Mouse (Mus musculus): Measurements from ENCODE around the gene Spata21. TPM values are rescaled to one million over a fixed set of nuclear protein-coding genes. Genes with fewer than 3 reads are reported as not detected.
"Not testable (repeated sequence)": the region's sequence is repeated elsewhere in the genome, so short reads cannot be mapped to it uniquely, and the experiment has no call there.

Gene Spata21
- polyA plus RNA-seq, 1 experiment from 2014 or later: 0.53 TPM

DNA sequence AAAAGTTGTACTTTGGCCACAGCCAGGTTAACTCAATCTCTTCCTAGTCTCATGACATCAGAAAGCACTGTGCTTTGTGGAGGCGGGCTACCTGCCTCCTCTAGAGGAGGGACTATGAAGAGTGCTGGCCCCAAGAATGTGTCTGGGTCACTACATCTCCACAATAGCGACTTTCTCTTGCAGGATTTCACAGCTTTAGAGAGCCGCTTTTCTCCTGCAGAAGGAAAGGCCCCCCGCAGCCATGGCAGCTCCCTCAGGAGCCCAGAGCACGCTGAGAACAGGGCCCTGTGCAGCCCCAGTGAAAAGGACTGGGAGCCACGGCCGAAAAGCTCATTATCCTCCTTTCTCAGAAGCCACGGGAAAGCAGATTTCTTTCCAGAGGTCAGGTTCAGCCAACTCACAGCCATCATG, 45.9 kb downstream of the Spata21 start:
- Histone ChIP-seq H3K27me3 (no peaks in the 10 kb centered on the region), H3K36me3 (no peaks in the 10 kb centered on the region), H3K9ac (replicated peaks) (no peak overlapping the region), H3K4me1 (peaks cover 74% of the 10 kb centered on the region), H3K9me3 (no peaks in the 10 kb centered on the region), H3K4me3 (no peak overlapping the region), H3K4me2 (replicated peaks) (no peak overlapping the region), H3K27ac (replicated peaks) (peak overlapping the region; percentile 44)
- no peak for ATAC-seq (replicated peaks)
- WGBS: 9% methylated on average over 8 of the region's 8 CpGs

DNA sequence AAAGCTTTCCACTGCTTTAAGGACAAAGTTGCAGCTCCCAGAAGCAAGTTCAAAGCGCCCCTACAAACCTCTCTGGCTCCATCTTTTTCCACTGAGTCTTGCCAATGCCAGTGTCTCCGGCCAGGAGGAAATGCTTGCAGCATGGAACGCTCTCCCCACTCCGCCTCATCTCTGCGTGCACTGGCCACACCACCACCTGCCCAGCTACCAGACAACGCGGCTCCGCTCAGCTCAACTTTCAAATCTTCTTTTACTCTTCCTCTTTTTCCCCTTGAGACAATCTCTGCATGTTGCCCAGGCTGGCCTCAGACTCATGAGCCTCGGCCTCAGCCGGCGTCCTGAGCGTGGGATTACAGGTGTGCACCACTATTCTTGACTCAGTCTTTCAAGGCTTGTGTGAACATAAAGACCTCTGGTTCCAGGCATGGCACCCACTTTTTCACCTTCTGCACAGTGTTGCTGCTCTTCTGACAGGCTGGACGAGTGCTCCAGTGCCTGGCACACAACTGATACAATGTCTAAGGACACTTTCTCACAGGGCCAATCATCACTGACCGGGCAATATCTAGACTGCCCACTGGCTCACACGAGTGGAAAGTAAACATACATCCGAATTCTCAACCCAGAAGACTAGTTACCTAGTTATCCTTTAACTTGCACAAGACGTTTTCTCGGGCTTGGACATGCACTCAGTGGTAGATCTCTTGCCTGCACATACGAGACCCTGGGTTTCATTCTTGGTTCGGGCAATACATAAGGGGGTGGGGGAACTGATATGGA, 46.8 kb downstream of the Spata21 start:
- 62% methylated on average over 20 of the region's 20 CpGs for WGBS
- H3K4me1 ChIP-seq: peaks cover 74% of the 10 kb centered on the region
- no peaks in the 10 kb centered on the region for H3K9me3 ChIP-seq
- ATAC-seq (replicated peaks): no peak
- H3K27me3 ChIP-seq: no peaks in the 10 kb centered on the region
- H3K4me2 ChIP-seq (replicated peaks): no peak overlapping the region
- no peak overlapping the region for H3K4me3 ChIP-seq
- no peak overlapping the region for H3K9ac ChIP-seq (replicated peaks)
- peak overlapping the region; percentile 44; the same call in 1 of the 2 replicates for H3K27ac ChIP-seq (replicated peaks)
- no peaks in the 10 kb centered on the region for H3K36me3 ChIP-seq

DNA sequence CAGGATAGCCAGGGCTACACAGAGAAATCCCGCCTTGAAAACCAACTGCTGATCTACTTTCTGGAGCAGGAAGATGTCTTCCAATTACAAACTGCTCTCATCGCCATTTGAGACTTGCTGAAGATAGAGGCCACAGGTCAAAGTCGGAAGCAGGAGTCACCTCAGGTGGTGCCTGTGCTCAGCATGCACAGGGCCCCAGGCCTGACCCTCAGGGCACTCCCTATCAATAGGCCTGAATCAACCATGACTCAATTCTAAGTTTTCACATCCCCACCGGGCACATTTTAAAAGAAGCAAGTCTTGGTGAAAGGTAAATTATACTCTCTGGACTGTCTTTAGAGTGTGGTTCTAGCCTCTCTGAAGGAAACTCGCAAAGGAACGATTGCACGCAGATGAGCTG, 48.0 kb downstream of the Spata21 start:
- ATAC-seq (replicated peaks): no peak
- Histone ChIP-seq H3K27me3 (no peaks in the 10 kb centered on the region), H3K9ac (replicated peaks) (no peak overlapping the region), H3K27ac (replicated peaks) (no peak overlapping the region), H3K4me1 (peaks cover 65% of the 10 kb centered on the region), H3K36me3 (no peaks in the 10 kb centered on the region), H3K4me2 (replicated peaks) (no peak overlapping the region), H3K4me3 (no peak overlapping the region), H3K9me3 (no peaks in the 10 kb centered on the region)
- 80% methylated on average over 7 of the region's 7 CpGs for WGBS

DNA sequence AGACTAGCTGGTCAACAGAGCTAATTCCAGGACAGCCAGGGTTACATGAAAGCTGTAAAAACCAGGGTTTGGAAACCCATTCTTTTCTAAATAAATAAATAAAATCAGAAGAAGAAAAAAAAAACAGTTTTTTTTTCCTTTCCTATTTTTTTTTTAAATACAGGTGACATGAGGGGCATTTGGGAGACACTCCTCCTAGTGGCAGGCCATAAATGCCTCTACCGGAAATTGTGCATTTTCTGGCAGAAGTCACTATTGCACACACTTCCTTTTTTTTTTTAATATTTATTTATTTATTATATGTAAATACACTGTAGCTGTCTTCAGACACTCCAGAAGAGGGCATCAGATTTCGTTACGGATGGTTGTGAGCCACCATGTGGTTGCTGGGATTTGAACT, 49.6 kb downstream of the Spata21 start:
- 77% methylated on average over 3 of the region's 3 CpGs for WGBS
- ATAC-seq (replicated peaks); H3K9me3 ChIP-seq; H3K27ac ChIP-seq (replicated peaks); H3K27me3 ChIP-seq; H3K9ac ChIP-seq (replicated peaks); H3K36me3 ChIP-seq; H3K4me3 ChIP-seq; H3K4me2 ChIP-seq (replicated peaks): not testable (repeated sequence)
- H3K4me1 ChIP-seq: peaks cover 51% of the 10 kb centered on the region

DNA sequence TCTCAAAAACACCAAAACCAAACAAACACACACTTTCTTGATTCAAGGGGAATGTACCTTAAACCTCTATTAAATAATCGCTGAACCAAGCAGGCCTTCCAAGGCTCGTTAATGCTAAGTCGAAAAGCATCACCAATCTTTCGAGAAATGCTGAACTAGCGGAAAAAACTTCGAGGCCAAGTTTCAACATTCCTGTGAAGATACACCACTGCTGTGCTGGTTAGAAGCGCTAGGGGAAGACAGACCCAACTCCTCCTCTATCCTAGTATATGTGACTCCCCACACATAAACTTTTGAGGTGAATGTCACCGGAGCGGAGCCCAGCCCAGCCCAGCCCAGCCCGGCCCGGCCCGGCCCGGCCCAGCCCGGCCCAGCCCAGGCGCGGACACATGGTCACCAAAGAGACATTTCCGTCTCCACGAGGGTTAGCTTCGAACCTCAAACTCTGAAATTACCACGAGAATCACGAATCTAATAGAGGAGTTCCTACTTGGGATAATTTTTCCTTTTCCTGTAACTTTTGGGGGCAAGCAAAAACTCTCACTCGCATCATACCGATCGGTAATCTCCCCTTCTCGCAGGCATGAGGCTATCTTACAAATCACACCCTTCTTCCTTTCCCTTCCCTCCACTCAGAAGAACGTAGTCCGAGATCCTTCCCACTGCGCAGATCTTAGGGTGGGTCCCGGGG, 50.4 kb downstream of the Spata21 start:
- H3K9me3 ChIP-seq: no peaks in the 10 kb centered on the region
- no peak for ATAC-seq (replicated peaks)
- no peaks in the 10 kb centered on the region for H3K36me3 ChIP-seq
- peak overlapping the region; percentile 89 for H3K9ac ChIP-seq (replicated peaks)
- 0 out of 2 replicates have a peak, but pooled peaks cover 3% of the 10 kb centered on the region for H3K27me3 ChIP-seq
- peak overlapping the region; percentile 88 for H3K4me3 ChIP-seq
- H3K4me1 ChIP-seq: peaks cover 46% of the 10 kb centered on the region
- peak overlapping the region; percentile 79 for H3K4me2 ChIP-seq (replicated peaks)
- 2% methylated on average over 29 of the region's 29 CpGs for WGBS
- peak overlapping the region; percentile 97 for H3K27ac ChIP-seq (replicated peaks)

DNA sequence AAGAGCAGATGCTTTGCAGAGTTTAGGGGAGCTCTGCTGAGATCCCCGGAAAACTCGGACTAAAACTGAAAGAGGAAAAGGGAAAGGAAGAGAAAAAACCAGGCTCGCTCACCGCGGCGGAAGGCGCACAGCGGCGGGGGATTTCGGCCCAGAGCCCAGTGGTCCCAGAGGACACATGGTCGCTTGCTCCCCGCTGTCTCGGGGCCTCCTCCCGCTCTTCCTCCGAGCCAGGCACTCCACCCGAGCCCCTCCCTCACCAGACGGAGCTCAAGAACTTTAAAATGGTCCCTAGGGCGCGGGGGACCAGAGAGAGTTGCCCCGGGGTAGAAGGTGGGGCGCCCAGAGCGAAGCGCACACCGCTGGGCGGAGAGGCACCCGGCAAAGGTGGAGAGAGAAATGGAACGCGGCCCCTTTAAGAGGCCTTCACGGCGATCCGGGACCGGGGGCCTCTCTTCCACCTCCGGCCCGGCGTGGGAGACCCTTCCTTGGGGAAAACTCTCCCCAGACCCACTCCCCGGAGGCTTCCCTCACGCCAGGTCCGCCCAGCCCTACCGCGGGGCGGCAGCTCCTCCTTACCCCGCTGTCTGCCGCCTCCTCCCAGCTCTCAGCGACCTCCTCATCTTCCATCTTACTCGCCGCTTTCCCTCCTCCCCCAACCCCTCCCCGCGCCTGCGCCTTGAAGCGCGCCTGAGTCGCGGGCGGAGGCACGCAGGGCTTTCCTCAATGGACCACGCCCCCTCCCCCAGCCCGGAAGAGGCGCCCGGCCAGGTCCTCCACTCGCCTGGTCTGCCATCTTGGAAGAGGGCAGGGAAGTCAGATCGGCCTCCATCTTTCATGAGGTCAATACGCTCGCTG, 51.2 kb downstream of the Spata21 start, which contains the start of gene Szrd1:
Gene Szrd1, minus strand, starts transcription at position 660 of the 855 bp plus-strand sequence.
- Histone ChIP-seq H3K27ac (replicated peaks) (peak within 1 kb of the TSS; percentile 97), H3K4me1 (peaks cover 41% of the 10 kb centered on the region), H3K4me3 (peak within 1 kb of the TSS; percentile 88), H3K9ac (replicated peaks) (peak within 1 kb of the TSS; percentile 89), H3K4me2 (replicated peaks) (peak within 1 kb of the TSS; percentile 79), H3K27me3 (0 out of 2 replicates have a peak, but pooled peaks cover 3% of the 10 kb centered on the region), H3K9me3 (no peaks in the 10 kb centered on the region), H3K36me3 (no peaks in the 10 kb centered on the region)
- under 1% methylated on average over 62 of the region's 63 CpGs for WGBS
- ATAC-seq (replicated peaks): peak; percentile 94

DNA sequence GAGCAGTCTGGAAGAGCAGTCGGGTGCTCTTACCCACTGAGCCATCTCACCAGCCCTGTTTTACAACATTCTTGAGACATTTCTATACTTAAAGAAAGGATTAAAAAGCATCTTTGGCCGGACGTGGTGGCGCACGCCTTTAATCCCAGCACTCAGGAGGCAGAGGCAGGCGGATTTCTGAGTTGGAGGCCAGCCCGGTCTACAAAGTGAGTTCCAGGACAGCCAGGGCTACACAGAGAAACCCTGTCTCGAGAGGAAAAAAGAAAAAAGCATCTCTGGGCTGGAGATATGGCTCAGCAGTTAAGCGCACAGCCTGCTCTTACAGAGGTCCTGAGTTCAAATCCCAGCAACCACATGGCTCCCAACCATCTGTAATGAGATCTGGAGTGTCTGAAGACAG, 52.2 kb downstream of the Spata21 start:
- H3K4me3 ChIP-seq; H3K9me3 ChIP-seq; ATAC-seq (replicated peaks); H3K36me3 ChIP-seq; H3K4me2 ChIP-seq (replicated peaks); H3K9ac ChIP-seq (replicated peaks); H3K27me3 ChIP-seq; H3K27ac ChIP-seq (replicated peaks): not testable (repeated sequence)
- 87% methylated on average over 9 of the region's 9 CpGs for WGBS
- peaks cover 31% of the 10 kb centered on the region for H3K4me1 ChIP-seq

DNA sequence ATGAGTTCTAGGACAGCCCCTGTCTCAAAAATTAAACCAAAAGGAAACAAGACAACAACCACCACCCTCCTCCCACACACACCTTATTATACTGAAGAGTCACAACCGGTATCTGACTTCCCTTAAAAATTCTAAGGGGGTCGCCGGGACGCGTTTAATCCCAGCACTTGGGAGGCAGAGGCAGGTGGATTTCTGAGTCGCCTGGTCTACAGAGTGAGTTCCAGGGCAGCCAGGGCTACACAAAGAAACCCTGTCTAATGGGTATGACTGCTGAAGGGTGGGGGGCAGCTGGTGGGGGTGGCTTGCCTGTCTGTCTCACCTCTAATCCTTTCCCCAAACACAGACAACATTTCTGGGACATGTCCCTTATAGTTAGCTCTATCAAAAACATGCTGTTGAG, 52.8 kb downstream of the Spata21 start:
- Histone ChIP-seq H3K36me3 (no peaks in the 10 kb centered on the region), H3K9me3 (no peaks in the 10 kb centered on the region), H3K27ac (replicated peaks) (no peak overlapping the region), H3K4me2 (replicated peaks) (no peak overlapping the region), H3K4me1 (peaks cover 27% of the 10 kb centered on the region), H3K9ac (replicated peaks) (no peak overlapping the region), H3K4me3 (no peak overlapping the region), H3K27me3 (0 out of 2 replicates have a peak, but pooled peaks cover 3% of the 10 kb centered on the region)
- WGBS: 92% methylated on average over 6 of the region's 6 CpGs
- ATAC-seq (replicated peaks): no peak

DNA sequence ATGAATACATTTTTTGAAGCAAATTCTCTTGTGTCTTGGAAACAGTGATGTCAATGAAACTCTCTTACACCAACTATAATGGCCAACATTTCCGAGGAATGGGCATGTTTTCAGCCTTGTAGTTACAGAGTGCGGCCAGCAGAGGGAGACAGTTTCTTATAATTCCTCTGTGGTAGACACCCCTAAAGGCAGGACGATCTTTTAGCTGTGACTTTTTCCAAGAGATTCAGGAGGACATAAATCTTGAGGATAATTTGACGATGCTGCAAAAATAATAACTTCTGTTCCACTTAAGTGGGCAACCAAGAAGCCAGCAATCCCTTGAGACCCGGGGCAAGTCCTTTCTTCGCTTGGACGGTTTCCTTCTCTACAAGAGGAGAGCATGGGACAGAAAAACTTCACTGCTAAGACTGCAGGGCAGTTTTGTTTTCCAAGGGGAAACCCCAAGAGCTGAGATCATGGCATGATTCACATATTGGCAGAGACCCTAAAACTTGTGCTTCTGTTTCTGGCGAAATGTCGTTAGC, 54.2 kb downstream of the Spata21 start:
- H3K9ac ChIP-seq (replicated peaks): no peak overlapping the region
- H3K9me3 ChIP-seq: no peaks in the 10 kb centered on the region
- ATAC-seq (replicated peaks): no peak
- H3K36me3 ChIP-seq: no peaks in the 10 kb centered on the region
- H3K4me1 ChIP-seq: peaks cover 21% of the 10 kb centered on the region
- H3K27ac ChIP-seq (replicated peaks): no peak overlapping the region
- 0 out of 2 replicates have a peak, but pooled peaks cover 3% of the 10 kb centered on the region for H3K27me3 ChIP-seq
- no peak overlapping the region for H3K4me3 ChIP-seq
- H3K4me2 ChIP-seq (replicated peaks): no peak overlapping the region
- 26% methylated on average over 9 of the region's 9 CpGs for WGBS

DNA sequence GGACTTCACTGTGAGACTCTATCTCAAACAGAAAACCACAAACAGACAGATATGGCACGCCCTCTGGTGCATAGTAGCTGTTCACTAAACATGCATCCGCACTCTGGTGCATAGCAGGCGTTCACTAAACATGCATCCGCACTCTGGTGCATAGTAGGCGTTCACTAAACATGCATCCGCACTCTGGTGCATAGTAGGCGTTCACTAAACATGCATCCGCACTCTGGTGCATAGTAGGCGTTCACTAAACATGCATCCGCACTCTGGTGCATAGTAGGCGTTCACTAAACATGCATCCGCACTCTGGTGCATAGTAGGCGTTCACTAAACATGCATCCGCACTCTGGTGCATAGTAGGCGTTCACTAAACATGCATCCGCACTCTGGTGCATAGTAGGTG, 57.0 kb downstream of the Spata21 start:
- WGBS: 92% methylated on average over 12 of the region's 16 CpGs
- not testable (repeated sequence) for H3K36me3 ChIP-seq; H3K27ac ChIP-seq (replicated peaks); ATAC-seq (replicated peaks); H3K4me2 ChIP-seq (replicated peaks); H3K27me3 ChIP-seq; H3K9ac ChIP-seq (replicated peaks); H3K4me3 ChIP-seq; H3K9me3 ChIP-seq
- H3K4me1 ChIP-seq: peaks cover 25% of the 10 kb centered on the region

DNA sequence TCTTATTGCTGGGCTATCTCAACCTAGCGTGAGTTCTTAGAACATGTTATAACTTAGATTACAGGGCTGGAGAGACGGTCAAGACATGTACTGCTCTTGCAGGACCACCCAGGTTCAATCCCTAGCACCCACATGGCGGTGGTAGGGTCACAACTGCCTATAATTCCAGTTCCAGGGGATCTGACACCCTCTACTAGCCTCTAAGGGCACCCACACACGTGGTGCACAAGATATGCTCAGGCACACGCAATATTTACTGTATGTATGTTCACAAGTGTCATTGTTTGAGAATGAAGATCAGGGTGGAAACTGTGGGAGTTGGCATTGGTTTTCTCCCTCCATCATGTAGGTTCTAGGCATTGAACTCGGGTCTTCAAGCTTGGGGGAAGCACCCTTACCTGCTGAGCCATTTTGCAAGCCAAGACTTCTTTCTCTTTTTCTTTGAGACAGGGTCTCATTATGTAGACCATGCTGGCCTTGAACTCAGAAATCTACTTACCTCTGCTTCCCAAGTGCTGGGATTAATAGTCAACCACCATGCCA, 58.4 kb downstream of the Spata21 start:
- ATAC-seq (replicated peaks): no peak
- Histone ChIP-seq H3K9ac (replicated peaks) (no peak overlapping the region), H3K4me2 (replicated peaks) (no peak overlapping the region), H3K4me1 (peaks cover 30% of the 10 kb centered on the region), H3K36me3 (no peaks in the 10 kb centered on the region), H3K27me3 (0 out of 2 replicates have a peak, but pooled peaks cover 3% of the 10 kb centered on the region), H3K9me3 (no peaks in the 10 kb centered on the region), H3K4me3 (no peak overlapping the region), H3K27ac (replicated peaks) (no peak overlapping the region)
- 95% methylated on average over 6 of the region's 6 CpGs for WGBS

Data from forebrain, embryonic 15.5 days (tissue).